Mouse (Mus musculus) hindbrain, embryonic 15.5 days (tissue): Measurements from ENCODE around the gene Rfx8. TPM values are rescaled to one million over a fixed set of nuclear protein-coding genes. Genes with fewer than 3 reads are reported as not detected.
A peak's percentile ranks its signal among the peaks of the same experiment; 100 is the strongest.

Experiments used
- ATAC-seq: fragments of 200-750 bp; cut with Nextera tagmentation; 2 replicates; pipeline ENCODE4 v1.8.0; 2017; ENCODE audit warnings: low read depth, moderate number of reproducible peaks, moderate TSS enrichment; ENCODE audit not compliant: low FRiP score
- H3K27ac ChIP-seq: fragments of 300-500 bp; sonication (generic); replicated peaks from 2 replicates; pipeline ENCODE4 v1.5.1; 2015; ENCODE audit warnings: mild to moderate bottlenecking, inconsistent platforms
- H3K27me3 ChIP-seq: fragments of 300-500 bp; sonication (generic); 2 replicates; pipeline ENCODE4 v1.6.1; 2015; ENCODE audit warnings: control low read depth, inconsistent platforms
- H3K36me3 ChIP-seq: fragments of 300-500 bp; sonication (generic); 2 replicates; pipeline ENCODE4 v1.6.1; 2015; ENCODE audit warnings: control low read depth, inconsistent platforms
- H3K4me1 ChIP-seq: fragments of 300-500 bp; sonication (generic); replicated peaks from 2 replicates; pipeline ENCODE4 v1.6.1; 2015; ENCODE audit warnings: control low read depth, inconsistent platforms
- H3K4me2 ChIP-seq: fragments of 300-500 bp; sonication (generic); 2 replicates; pipeline ENCODE4 v1.6.1; 2015; ENCODE audit warnings: moderate library complexity, mild to moderate bottlenecking, inconsistent platforms
- H3K4me3 ChIP-seq: fragments of 300-500 bp; sonication (generic); 2 replicates; pipeline ENCODE4 v1.5.1; 2015; ENCODE audit warnings: mild to moderate bottlenecking, inconsistent platforms
- H3K9ac ChIP-seq: fragments of 300-500 bp; sonication (generic); 2 replicates; pipeline ENCODE4 v1.6.1; 2015; ENCODE audit warnings: inconsistent platforms
- H3K9me3 ChIP-seq: fragments of 300-500 bp; sonication (generic); 2 replicates; pipeline ENCODE4 v1.6.1; 2016; ENCODE audit warnings: control low read depth, inconsistent platforms
- WGBS: fragments of 180-500 bp; shearing (Covaris S2); methylation state at CpG from one replicate; pipeline ENCODE4 v1.1.7; 2015; 5-methylcytosine and 5-hydroxymethylcytosine counted together
- polyA plus RNA-seq: library from polyadenylated mRNA; unstranded; fragments of >200 nt; fragmentation: Nextera tagmentation; extraction: Ambion mirVana; gene quantifications from 2 replicates; pipeline ENCODE4 v1.2.1, GENCODE M21; 2015

The Rfx8 gene
- polyA plus RNA-seq, 1 experiment from 2014 or later, result 0.35 TPM

GRCm38 (mm10) chr1:39732081-39732480 lies 11.3 kb upstream of the Rfx8 start:
- WGBS, result 39% methylated on average over 10 of the region's 10 CpGs
- Histone ChIP-seq H3K4me2 (no peak overlapping the region), H3K9ac (no peak overlapping the region), H3K9me3 (no peaks in the 10 kb centered on the region), H3K27ac (no peak overlapping the region), H3K4me1 (peaks cover 5% of the 10 kb centered on the region; the same call in 1 of the 2 replicates), H3K27me3 (no peaks in the 10 kb centered on the region), H3K4me3 (no peak overlapping the region), H3K36me3 (no peaks in the 10 kb centered on the region)
- no peak for ATAC-seq

- Histone ChIP-seq H3K4me2 (no peak overlapping the region), H3K9me3 (no peaks in the 10 kb centered on the region), H3K4me1 (peaks cover 5% of the 10 kb centered on the region; the same call in 1 of the 2 replicates), H3K27me3 (no peaks in the 10 kb centered on the region), H3K27ac (no peak overlapping the region), H3K9ac (no peak overlapping the region), H3K36me3 (no peaks in the 10 kb centered on the region), H3K4me3 (no peak overlapping the region)
- no peak for ATAC-seq
- WGBS, result 52% methylated on average over 9 of the region's 9 CpGs
These were observed 10.7 kb upstream of the Rfx8 start for GRCm38 (mm10) chr1:39731543-39731942.

DNA sequence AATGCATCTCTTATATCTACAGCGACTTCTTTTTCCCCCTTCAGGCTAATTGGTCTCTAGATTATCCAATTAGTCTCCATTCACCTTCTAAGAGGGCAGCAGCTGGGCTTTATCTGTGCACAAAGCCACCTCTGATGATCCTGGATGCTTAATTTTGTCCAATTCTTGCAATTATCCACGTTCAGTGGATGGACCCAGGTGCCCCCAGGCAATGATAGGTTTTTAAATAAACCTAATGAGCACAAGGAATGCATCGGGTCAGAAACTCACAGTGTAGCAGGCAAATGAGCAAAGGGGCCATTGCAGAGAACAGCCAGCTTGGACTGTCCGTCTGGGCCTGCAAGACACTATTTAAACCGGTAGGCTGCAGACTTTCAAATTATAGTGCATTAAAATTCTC lies 10.1 kb upstream of the Rfx8 start:
- Histone ChIP-seq H3K27me3 (no peaks in the 10 kb centered on the region), H3K9me3 (no peaks in the 10 kb centered on the region), H3K4me2 (no peak overlapping the region), H3K4me1 (no peaks in the 10 kb centered on the region; the same call in 1 of the 2 replicates), H3K4me3 (no peak overlapping the region), H3K36me3 (no peaks in the 10 kb centered on the region), H3K9ac (no peak overlapping the region), H3K27ac (no peak overlapping the region)
- 41% methylated on average over 5 of the region's 5 CpGs for WGBS
- no peak for ATAC-seq

DNA sequence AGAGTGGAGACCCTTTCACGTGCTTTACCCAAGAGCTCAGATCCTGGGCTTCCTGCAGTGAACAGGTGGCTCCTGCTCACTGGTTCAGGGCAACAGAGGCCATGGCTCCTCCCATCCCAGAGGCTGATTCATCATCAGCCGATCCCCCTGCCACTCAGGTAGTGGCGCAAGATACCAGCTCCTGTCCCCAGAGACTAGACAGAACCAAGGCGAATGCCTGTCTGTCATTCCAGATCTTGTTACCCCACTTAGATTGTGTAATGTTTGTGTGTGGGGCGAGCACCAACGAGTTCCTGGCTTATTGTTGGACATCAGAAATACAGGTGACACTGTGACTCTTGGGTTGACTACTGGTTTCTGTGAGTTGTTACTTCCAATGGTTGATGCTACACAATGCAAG lies 9.1 kb upstream of the Rfx8 start:
- Histone ChIP-seq H3K36me3 (no peaks in the 10 kb centered on the region), H3K4me2 (no peak overlapping the region), H3K4me3 (no peak overlapping the region), H3K4me1 (no peaks in the 10 kb centered on the region; the same call in 1 of the 2 replicates), H3K9me3 (no peaks in the 10 kb centered on the region), H3K27ac (no peak overlapping the region), H3K9ac (no peak overlapping the region), H3K27me3 (no peaks in the 10 kb centered on the region)
- no peak for ATAC-seq
- 85% methylated on average over 6 of the region's 6 CpGs for WGBS

DNA sequence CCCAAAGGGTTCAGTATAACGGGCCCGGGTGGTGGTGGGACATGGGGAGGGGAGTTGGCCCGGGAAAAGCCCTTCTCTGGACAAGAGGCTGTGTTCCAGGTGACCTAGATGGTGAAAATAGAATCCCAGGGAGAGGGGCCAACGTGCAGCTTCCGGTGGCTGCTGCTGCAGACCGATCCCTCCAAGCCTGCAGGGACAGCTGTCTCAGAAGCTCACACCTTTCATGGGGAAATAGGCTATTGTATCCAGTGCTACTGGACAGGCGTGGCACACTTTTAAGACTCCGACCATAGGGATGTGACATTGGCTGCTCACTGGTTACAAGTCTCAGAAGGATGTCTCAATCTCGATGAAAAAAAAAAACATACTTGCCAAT lies 542 bp upstream of the Rfx8 start:
- Histone ChIP-seq H3K27me3 (no peaks in the 10 kb centered on the region), H3K9me3 (no peaks in the 10 kb centered on the region), H3K4me3 (peak overlapping the region; percentile 55), H3K36me3 (no peaks in the 10 kb centered on the region), H3K4me1 (peaks cover 12% of the 10 kb centered on the region), H3K9ac (peak overlapping the region; percentile 51; the same call in 1 of the 2 replicates), H3K27ac (no peak overlapping the region), H3K4me2 (peak overlapping the region; percentile 94)
- 21% methylated on average over 9 of the region's 9 CpGs for WGBS
- 0 out of 2 replicates have a peak, but pooled peaks have one; percentile 27 for ATAC-seq

DNA sequence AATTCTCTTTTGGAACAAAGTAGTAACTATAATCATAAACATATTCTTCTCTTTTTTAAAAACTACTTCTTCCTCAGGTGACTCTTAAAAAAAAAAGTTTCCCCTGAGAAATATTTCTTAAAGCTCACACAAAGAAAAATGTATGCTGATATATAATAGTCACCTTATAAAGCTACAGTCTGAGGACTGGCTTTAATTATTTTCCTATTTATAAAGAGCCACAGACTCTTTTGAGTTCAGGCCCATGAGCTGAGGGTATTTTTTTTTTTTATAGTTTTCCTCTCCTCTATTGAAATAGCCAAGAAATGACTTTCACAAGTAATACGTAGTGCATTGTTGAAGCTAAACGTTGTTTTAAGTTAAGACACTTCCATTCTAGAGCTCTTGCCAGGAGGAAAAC lies 611 bp downstream of the Rfx8 start:
- Histone ChIP-seq H3K36me3 (no peaks in the 10 kb centered on the region), H3K9me3 (no peaks in the 10 kb centered on the region), H3K4me1 (peaks cover 14% of the 10 kb centered on the region), H3K27me3 (no peaks in the 10 kb centered on the region), H3K4me3 (peak overlapping the region; percentile 55), H3K27ac (no peak overlapping the region), H3K9ac (peak overlapping the region; percentile 51; the same call in 1 of the 2 replicates), H3K4me2 (peak overlapping the region; percentile 94)
- 22% methylated on average over 2 of the region's 2 CpGs for WGBS
- no peak for ATAC-seq

GRCm38 (mm10) chr1:39715551-39715950 lies 5.2 kb downstream of the Rfx8 start:
- no peak for ATAC-seq
- Histone ChIP-seq H3K4me1 (peaks cover 10% of the 10 kb centered on the region), H3K27me3 (no peaks in the 10 kb centered on the region), H3K9ac (no peak overlapping the region), H3K4me3 (no peak overlapping the region), H3K4me2 (no peak overlapping the region), H3K27ac (no peak overlapping the region), H3K36me3 (no peaks in the 10 kb centered on the region), H3K9me3 (no peaks in the 10 kb centered on the region)
- 91% methylated on average over 7 of the region's 7 CpGs for whole genome bisulfite sequencing

GRCm38 (mm10) chr1:39714729-39715128 lies 6.1 kb downstream of the Rfx8 start:
- peak overlapping the region; percentile 54 for H3K27ac ChIP-seq
- peaks cover 7% of the 10 kb centered on the region; the same call in 1 of the 2 replicates for H3K4me1 ChIP-seq
- H3K27me3 ChIP-seq, result no peaks in the 10 kb centered on the region
- no peaks in the 10 kb centered on the region for H3K9me3 ChIP-seq
- H3K9ac ChIP-seq, result no peak overlapping the region
- no peak overlapping the region for H3K4me2 ChIP-seq
- ATAC-seq, result no peak
- H3K36me3 ChIP-seq, result no peaks in the 10 kb centered on the region
- WGBS, result 76% methylated on average over 3 of the region's 3 CpGs
- no peak overlapping the region for H3K4me3 ChIP-seq

DNA sequence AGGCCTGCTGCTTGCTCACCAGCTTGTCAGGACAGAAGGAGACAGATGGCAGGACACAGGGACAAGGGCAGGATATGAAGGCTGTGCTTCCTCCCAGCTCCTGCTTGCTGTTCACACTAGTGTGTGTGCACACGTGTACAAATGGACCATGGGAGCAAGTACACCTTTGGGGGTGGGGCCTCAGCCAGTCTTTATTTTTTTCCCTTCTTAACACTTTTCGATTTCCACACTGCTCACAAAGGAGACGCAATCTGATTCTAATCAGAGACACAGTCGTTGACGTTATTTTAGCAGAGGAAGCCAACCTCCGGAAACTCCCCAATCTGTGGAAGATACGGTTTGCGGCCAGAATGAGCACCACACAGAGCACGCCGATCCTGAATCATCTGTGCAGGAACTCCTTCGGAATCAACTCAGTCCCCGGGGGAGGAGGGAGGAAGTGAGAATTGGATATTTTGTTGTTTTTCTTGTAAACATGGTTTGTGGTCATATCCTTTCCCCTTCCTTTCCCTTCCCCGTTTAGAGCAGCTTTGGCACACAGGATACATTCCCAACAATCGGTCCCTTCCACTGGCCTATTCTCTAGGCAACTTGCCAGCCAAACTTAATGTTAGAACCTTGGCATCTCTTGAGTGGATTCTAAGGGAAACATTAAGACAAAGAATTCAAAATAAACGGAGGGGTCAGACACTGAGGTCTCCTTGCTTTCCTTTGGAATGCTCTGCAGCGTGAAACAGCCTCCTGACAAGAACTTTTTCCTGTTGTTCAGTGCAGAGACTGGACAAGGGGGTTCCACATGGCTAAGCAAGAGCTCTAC lies 6.7 kb downstream of the Rfx8 start:
- Histone ChIP-seq H3K4me3 (no peak overlapping the region), H3K9me3 (no peaks in the 10 kb centered on the region), H3K27ac (peak overlapping the region; percentile 54), H3K4me1 (peaks cover 7% of the 10 kb centered on the region; the same call in 1 of the 2 replicates), H3K27me3 (no peaks in the 10 kb centered on the region), H3K36me3 (no peaks in the 10 kb centered on the region), H3K9ac (no peak overlapping the region), H3K4me2 (no peak overlapping the region)
- peak; percentile 27; the same call in 1 of the 2 replicates for ATAC-seq
- 58% methylated on average over 16 of the region's 16 CpGs for WGBS

DNA sequence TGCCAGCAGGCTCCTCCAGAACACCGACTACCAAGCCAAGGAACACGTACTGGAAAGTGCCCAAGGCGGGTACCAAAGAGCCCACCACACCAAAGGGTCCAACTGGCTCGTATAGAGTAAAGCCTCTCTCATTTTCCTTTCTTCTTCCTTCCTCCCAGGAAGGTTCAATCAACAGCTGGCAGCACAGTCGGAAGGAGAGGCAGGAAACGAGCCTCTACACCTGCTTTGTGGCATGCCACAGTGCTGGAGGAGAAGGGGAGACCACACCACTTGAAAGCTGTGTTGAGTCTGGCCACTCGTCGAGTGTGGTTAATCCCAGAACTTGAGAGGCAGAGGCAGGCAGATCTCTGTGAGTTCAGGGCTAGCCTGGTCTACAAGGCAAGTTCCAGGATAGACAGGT lies 7.5 kb downstream of the Rfx8 start:
- no peak for ATAC-seq
- no peaks in the 10 kb centered on the region for H3K27me3 ChIP-seq
- H3K4me2 ChIP-seq, result no peak overlapping the region
- no peaks in the 10 kb centered on the region for H3K9me3 ChIP-seq
- 85% methylated on average over 8 of the region's 8 CpGs for WGBS
- peaks cover 7% of the 10 kb centered on the region; the same call in 1 of the 2 replicates for H3K4me1 ChIP-seq
- no peak overlapping the region for H3K9ac ChIP-seq
- H3K36me3 ChIP-seq, result no peaks in the 10 kb centered on the region
- no peak overlapping the region for H3K4me3 ChIP-seq
- 0 out of 2 replicates have a peak overlapping the region, but pooled peaks have one; percentile 30 for H3K27ac ChIP-seq

- Histone ChIP-seq H3K27ac (no peak overlapping the region), H3K4me3 (no peak overlapping the region), H3K36me3 (no peaks in the 10 kb centered on the region), H3K4me1 (peaks cover 7% of the 10 kb centered on the region; the same call in 1 of the 2 replicates), H3K4me2 (no peak overlapping the region), H3K27me3 (no peaks in the 10 kb centered on the region), H3K9ac (no peak overlapping the region), H3K9me3 (no peaks in the 10 kb centered on the region)
- WGBS, result 90% methylated on average over 7 of the region's 7 CpGs
- no peak for ATAC-seq
These were observed 8.5 kb downstream of the Rfx8 start for GRCm38 (mm10) chr1:39712261-39712660.

- ATAC-seq, result no peak
- no peak overlapping the region for H3K9ac ChIP-seq
- WGBS, result 73% methylated on average over 4 of the region's 4 CpGs
- no peak overlapping the region for H3K4me2 ChIP-seq
- no peak overlapping the region for H3K27ac ChIP-seq
- no peaks in the 10 kb centered on the region for H3K9me3 ChIP-seq
- H3K36me3 ChIP-seq, result no peaks in the 10 kb centered on the region
- peaks cover 7% of the 10 kb centered on the region; the same call in 1 of the 2 replicates for H3K4me1 ChIP-seq
- no peak overlapping the region for H3K4me3 ChIP-seq
- no peaks in the 10 kb centered on the region for H3K27me3 ChIP-seq
These were observed 10.2 kb downstream of the Rfx8 start for GRCm38 (mm10) chr1:39710604-39711003.
